Mouse (Mus musculus) leukemia stem cell, adult 10-12 weeks (primary cell): ENCODE data around the gene Fam120c. TPM values are rescaled to one million over a fixed set of nuclear protein-coding genes. Genes with fewer than 3 reads are reported as not detected.

Experiments
- polyA plus RNA-seq: library from polyadenylated mRNA; stranded (reverse); fragments of >175 nt; gene quantifications from 2 replicates; pipeline ENCODE4 v1.2.3, GENCODE M21; 2012; ENCODE audit warnings: low replicate concordance

Gene Fam120c
- 1.7 and 2.5 TPM in 2 replicates for polyA plus RNA-seq

DNA sequence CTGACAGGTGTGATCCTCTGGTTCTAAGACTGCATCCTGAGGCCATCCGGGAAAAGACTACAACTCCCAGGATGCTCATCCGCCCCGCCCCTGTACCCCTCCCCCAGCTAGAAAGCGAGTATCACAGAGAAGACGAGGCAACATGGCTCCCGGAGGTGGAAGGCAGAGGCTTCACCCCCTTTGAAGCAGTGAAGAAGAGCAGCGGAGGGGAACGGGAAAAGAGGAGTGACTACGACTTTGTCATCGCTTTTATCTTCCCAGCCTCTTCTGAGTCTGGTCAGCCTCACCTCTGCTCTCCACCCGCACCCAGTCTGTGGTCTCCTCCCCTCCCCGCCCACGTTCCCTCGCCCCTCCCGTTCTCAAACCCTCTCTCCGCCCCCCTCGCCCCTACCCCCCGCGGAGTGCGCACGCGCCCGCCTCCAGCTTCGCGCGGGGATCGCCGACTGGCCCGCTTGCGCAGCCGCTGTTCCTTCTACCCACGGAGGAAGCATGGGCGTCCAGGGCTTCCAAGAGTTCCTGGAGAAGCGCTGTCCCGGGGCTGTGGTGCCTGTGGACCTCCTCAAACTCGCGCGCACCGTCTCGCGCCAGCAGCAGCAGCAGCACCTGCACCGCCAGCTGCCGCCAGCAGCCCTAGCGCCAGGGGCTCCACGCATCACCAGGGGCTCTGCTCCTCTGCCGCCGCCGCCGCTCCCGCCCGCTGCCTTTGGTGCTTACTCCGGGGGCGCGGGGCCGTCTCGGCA, at the start of gene Fam120c:
Gene Fam120c, plus strand, starts transcription at position 415 of the 740 bp plus-strand sequence.

DNA sequence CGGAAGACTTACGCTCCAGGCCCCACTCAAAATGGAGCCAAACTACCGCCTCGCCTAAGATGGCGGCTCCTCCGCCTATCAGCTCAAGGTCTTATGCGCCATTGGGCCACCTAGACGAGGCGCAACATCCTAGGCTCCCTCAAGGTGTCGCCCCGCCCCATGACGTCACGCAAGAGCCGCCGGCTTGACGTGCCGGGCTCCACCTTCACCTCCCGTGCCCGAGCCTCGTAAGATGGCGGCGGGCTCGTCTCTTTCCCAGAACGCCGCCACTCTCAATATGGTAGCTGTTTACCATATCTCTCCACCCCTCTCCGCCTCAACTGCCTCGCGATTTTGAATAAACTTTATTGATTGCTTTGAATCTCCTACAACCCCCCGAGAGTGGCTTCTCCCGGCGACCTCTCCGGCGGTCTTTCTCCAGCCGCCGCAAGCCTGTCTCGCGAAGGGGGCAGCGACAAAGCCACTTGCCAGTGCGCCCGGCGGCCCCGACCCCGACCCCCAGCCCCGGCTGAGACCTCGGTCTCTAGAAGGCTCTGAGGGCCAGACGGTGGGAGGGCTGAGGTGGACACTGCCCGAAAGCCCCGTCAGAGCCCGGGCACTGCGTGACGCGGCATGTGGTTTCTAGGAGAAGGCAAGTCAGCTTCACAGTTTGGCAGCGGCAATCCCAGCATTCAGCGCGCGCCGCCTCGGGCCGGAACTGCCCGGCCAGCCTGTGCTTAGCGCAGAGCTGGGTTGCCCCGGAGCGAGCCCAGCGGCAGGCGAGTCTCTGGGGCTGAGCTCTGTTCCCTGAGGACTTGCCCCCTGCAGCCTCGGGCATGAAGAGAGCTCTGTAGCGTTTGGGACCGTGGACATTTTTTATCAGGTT, 176.7 kb downstream of the Fam120c start, which contains the start of gene Phf8:
Gene Phf8, plus strand, starts transcription at position 215 of the 865 bp plus-strand sequence.

Other genes starting within 250 kb of the Fam120c start
- 0.57 and 3.0 TPM in 2 replicates for gene Tsr2, start 247.6 kb upstream of the Fam120c start, polyA plus RNA-seq
- not detected in 2 replicates for gene Wnk3, start 146.1 kb upstream of the Fam120c start, polyA plus RNA-seq
- gene Phf8, start 176.5 kb downstream of the Fam120c start, polyA plus RNA-seq, result 2.6 and 6.6 TPM in 2 replicates